Mouse (Mus musculus) megakaryocyte progenitor cell, adult 5-6 weeks (primary cell): ENCODE results near the gene Btbd35f15. TPM values are rescaled to one million over a fixed set of nuclear protein-coding genes. Genes with fewer than 3 reads are reported as not detected.
"Not testable (repeated sequence)": the region's sequence is repeated elsewhere in the genome, so short reads cannot be mapped to it uniquely, and the experiment has no call there.

ENCODE experiments used
- ATAC-seq: replicated peaks from 2 replicates; pipeline ENCODE4 v1.8.0; 2016; ENCODE audit warnings: mild to moderate bottlenecking, moderate TSS enrichment, inconsistent platforms; ENCODE audit not compliant: poor library complexity
- total RNA-seq, 2 experiments: library from RNA; stranded (forward) in 1 of 2; stranded (reverse) in 1 of 2; fragments of 157-497, 149-512 nt in 1 of 2; fragments of 200-1000 nt in 1 of 2; gene quantifications; 2 replicates each; pipeline versions ENCODE4 v1.2.3 to v1.2.4; 2015 to 2017

Btbd35f15 gene
- total RNA-seq (2015) (not detected in 2 replicates), total RNA-seq (2017) (not detected in 2 replicates)

DNA sequence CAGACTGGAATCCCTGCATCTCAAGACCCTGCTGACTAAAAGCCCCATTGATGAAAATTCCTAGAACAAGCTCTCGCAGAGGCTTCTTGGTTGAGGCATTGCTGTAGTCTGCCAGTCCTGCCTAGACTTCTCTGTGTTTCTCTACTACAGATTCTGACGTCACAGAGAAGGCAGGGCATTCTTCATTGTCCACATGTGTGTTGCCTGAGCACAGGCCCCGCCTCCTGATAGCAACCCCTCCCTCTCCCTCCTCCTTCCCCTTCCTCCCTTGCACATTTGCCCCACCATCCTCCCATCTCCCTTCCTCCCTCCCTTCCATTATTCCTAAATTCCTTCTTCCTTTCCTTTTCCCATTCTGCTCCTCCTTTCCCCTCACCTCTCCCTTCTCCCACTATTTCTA, at the start of gene Btbd35f15:
Gene Btbd35f15, minus strand, starts transcription at position 101 of the 400 bp plus-strand sequence.
- not testable (repeated sequence) for ATAC-seq

Other genes starting within 250 kb of the Btbd35f15 start
- gene Btbd35f13, start 79.9 kb upstream of the Btbd35f15 start, total RNA-seq (2015), result not detected in 2 replicates
- gene Btbd35f13, start 79.9 kb upstream of the Btbd35f15 start, total RNA-seq (2017), result not detected in 2 replicates
- not detected in 2 replicates for gene Btbd35f14, start 125.0 kb upstream of the Btbd35f15 start, total RNA-seq (2015)
- not detected in 2 replicates for gene Btbd35f14, start 125.0 kb upstream of the Btbd35f15 start, total RNA-seq (2017)